Mouse (Mus musculus): ENCODE data around the gene Tmcc3. TPM values are rescaled to one million over a fixed set of nuclear protein-coding genes. Genes with fewer than 3 reads are reported as not detected.

Gene Tmcc3
- polyA plus RNA-seq, 1 experiment from 2014 or later, result 2.8 TPM

GRCm38 (mm10) chr10:94389219-94389618 is 77.5 kb downstream of the Tmcc3 start:
- no peak for DNase-seq (ENCODE audit: low spot score)
- 86% methylated on average over 6 of the region's 6 CpGs for WGBS

GRCm38 (mm10) chr10:94391049-94391448 is 79.3 kb downstream of the Tmcc3 start:
- Histone ChIP-seq H3K9ac (ENCODE audit: low read length) (no peak overlapping the region), H3K9me3 (ENCODE audit: control insufficient read depth, low read length) (peaks cover 4% of the 10 kb centered on the region; the same call in 1 of the 2 replicates), H3K4me1 (replicated peaks; ENCODE audit: control insufficient read depth, insufficient read depth, low read length) (no peaks in the 10 kb centered on the region), H3K27me3 (ENCODE audit: control insufficient read depth, insufficient read depth, low read length) (no peaks in the 10 kb centered on the region), H3K4me2 (ENCODE audit: low read depth, low read length, severe bottlenecking) (no peak overlapping the region), H3K36me3 (ENCODE audit: control insufficient read depth, insufficient read depth, low read length) (no peaks in the 10 kb centered on the region), H3K4me3 (ENCODE audit: low read depth, low read length) (no peak overlapping the region), H3K27ac (ENCODE audit: low read depth, low read length) (no peak overlapping the region)
- ATAC-seq (replicated peaks; ENCODE audit: low FRiP score) (no peak), DNase-seq (ENCODE audit: low spot score) (no peak)
- WGBS, result 85% methylated on average over 5 of the region's 5 CpGs

More at GRCm38 (mm10) chr10:94389219-94389618, 77.5 kb downstream of the Tmcc3 start:
- Histone ChIP-seq H3K27me3 (ENCODE audit: control insufficient read depth, insufficient read depth, low read length) (no peaks in the 10 kb centered on the region), H3K4me3 (ENCODE audit: low read depth, low read length) (no peak overlapping the region), H3K4me1 (replicated peaks; ENCODE audit: control insufficient read depth, insufficient read depth, low read length) (no peaks in the 10 kb centered on the region), H3K4me2 (ENCODE audit: low read depth, low read length, severe bottlenecking) (no peak overlapping the region), H3K9me3 (ENCODE audit: control insufficient read depth, low read length) (peaks cover 16% of the 10 kb centered on the region), H3K9ac (ENCODE audit: low read length) (no peak overlapping the region), H3K27ac (ENCODE audit: low read depth, low read length) (no peak overlapping the region), H3K36me3 (ENCODE audit: control insufficient read depth, insufficient read depth, low read length) (no peaks in the 10 kb centered on the region)
- no peak for ATAC-seq (replicated peaks; ENCODE audit: low FRiP score)

GRCm38 (mm10) chr10:94394286-94394685 is 82.5 kb downstream of the Tmcc3 start:
- Histone ChIP-seq H3K4me1 (replicated peaks; ENCODE audit: control insufficient read depth, insufficient read depth, low read length) (no peaks in the 10 kb centered on the region), H3K27me3 (ENCODE audit: control insufficient read depth, insufficient read depth, low read length) (no peaks in the 10 kb centered on the region), H3K4me2 (ENCODE audit: low read depth, low read length, severe bottlenecking) (no peak overlapping the region), H3K36me3 (ENCODE audit: control insufficient read depth, insufficient read depth, low read length) (no peaks in the 10 kb centered on the region), H3K27ac (ENCODE audit: low read depth, low read length) (no peak overlapping the region), H3K9ac (ENCODE audit: low read length) (no peak overlapping the region), H3K9me3 (ENCODE audit: control insufficient read depth, low read length) (no peaks in the 10 kb centered on the region), H3K4me3 (ENCODE audit: low read depth, low read length) (no peak overlapping the region)
- no peak for DNase-seq (ENCODE audit: low spot score)
- ATAC-seq (replicated peaks; ENCODE audit: low FRiP score), result no peak

- DNase-seq (ENCODE audit: low spot score), result no peak
Measured at GRCm38 (mm10) chr10:94397833-94398596, 86.3 kb downstream of the Tmcc3 start.

GRCm38 (mm10) chr10:94400895-94401294 is 89.1 kb downstream of the Tmcc3 start:
- Histone ChIP-seq H3K36me3 (ENCODE audit: control insufficient read depth, insufficient read depth, low read length) (no peaks in the 10 kb centered on the region), H3K9me3 (ENCODE audit: control insufficient read depth, low read length) (no peaks in the 10 kb centered on the region), H3K4me1 (replicated peaks; ENCODE audit: control insufficient read depth, insufficient read depth, low read length) (no peaks in the 10 kb centered on the region), H3K27ac (ENCODE audit: low read depth, low read length) (no peak overlapping the region), H3K27me3 (ENCODE audit: control insufficient read depth, insufficient read depth, low read length) (no peaks in the 10 kb centered on the region), H3K9ac (ENCODE audit: low read length) (no peak overlapping the region), H3K4me2 (ENCODE audit: low read depth, low read length, severe bottlenecking) (no peak overlapping the region), H3K4me3 (ENCODE audit: low read depth, low read length) (no peak overlapping the region)
- ATAC-seq (replicated peaks; ENCODE audit: low FRiP score) (no peak), DNase-seq (ENCODE audit: low spot score) (no peak)
- WGBS, result 87% methylated on average over 8 of the region's 8 CpGs

More at GRCm38 (mm10) chr10:94397833-94398596, 86.3 kb downstream of the Tmcc3 start:
- no peak overlapping the region for H3K9ac ChIP-seq (ENCODE audit: low read length)
- H3K27ac ChIP-seq (ENCODE audit: low read depth, low read length), result no peak overlapping the region
- 84% methylated on average over 11 of the region's 11 CpGs for WGBS
- H3K36me3 ChIP-seq (ENCODE audit: control insufficient read depth, insufficient read depth, low read length), result no peaks in the 10 kb centered on the region
- ATAC-seq (replicated peaks; ENCODE audit: low FRiP score), result no peak
- no peak overlapping the region for H3K4me2 ChIP-seq (ENCODE audit: low read depth, low read length, severe bottlenecking)
- H3K4me1 ChIP-seq (replicated peaks; ENCODE audit: control insufficient read depth, insufficient read depth, low read length), result no peaks in the 10 kb centered on the region
- no peaks in the 10 kb centered on the region for H3K9me3 ChIP-seq (ENCODE audit: control insufficient read depth, low read length)
- H3K27me3 ChIP-seq (ENCODE audit: control insufficient read depth, insufficient read depth, low read length), result no peaks in the 10 kb centered on the region
- no peak overlapping the region for H3K4me3 ChIP-seq (ENCODE audit: low read depth, low read length)

GRCm38 (mm10) chr10:94405456-94405855 is 93.7 kb downstream of the Tmcc3 start:
- no peak for ATAC-seq (replicated peaks; ENCODE audit: low FRiP score)
- H3K4me2 ChIP-seq (ENCODE audit: low read depth, low read length, severe bottlenecking), result no peak overlapping the region
- no peaks in the 10 kb centered on the region for H3K36me3 ChIP-seq (ENCODE audit: control insufficient read depth, insufficient read depth, low read length)
- 74% methylated on average over 3 of the region's 3 CpGs for WGBS
- H3K9me3 ChIP-seq (ENCODE audit: control insufficient read depth, low read length), result no peaks in the 10 kb centered on the region
- no peaks in the 10 kb centered on the region for H3K27me3 ChIP-seq (ENCODE audit: control insufficient read depth, insufficient read depth, low read length)
- H3K9ac ChIP-seq (ENCODE audit: low read length), result no peak overlapping the region
- no peak overlapping the region for H3K27ac ChIP-seq (ENCODE audit: low read depth, low read length)
- no peak for DNase-seq (ENCODE audit: low spot score)
- H3K4me3 ChIP-seq (ENCODE audit: low read depth, low read length), result no peak overlapping the region
- no peaks in the 10 kb centered on the region for H3K4me1 ChIP-seq (replicated peaks; ENCODE audit: control insufficient read depth, insufficient read depth, low read length)

- H3K4me2 ChIP-seq (ENCODE audit: low read depth, low read length, severe bottlenecking), result no peak overlapping the region
- H3K9ac ChIP-seq (ENCODE audit: low read length), result no peak overlapping the region
- WGBS, result 90% methylated on average over 7 of the region's 7 CpGs
- H3K4me3 ChIP-seq (ENCODE audit: low read depth, low read length), result no peak overlapping the region
- H3K4me1 ChIP-seq (replicated peaks; ENCODE audit: control insufficient read depth, insufficient read depth, low read length), result no peaks in the 10 kb centered on the region
- H3K27ac ChIP-seq (ENCODE audit: low read depth, low read length), result no peak overlapping the region
- DNase-seq (ENCODE audit: low spot score) (no peak), ATAC-seq (replicated peaks; ENCODE audit: low FRiP score) (no peak)
- H3K9me3 ChIP-seq (ENCODE audit: control insufficient read depth, low read length), result no peaks in the 10 kb centered on the region
- no peaks in the 10 kb centered on the region for H3K27me3 ChIP-seq (ENCODE audit: control insufficient read depth, insufficient read depth, low read length)
- no peaks in the 10 kb centered on the region for H3K36me3 ChIP-seq (ENCODE audit: control insufficient read depth, insufficient read depth, low read length)
Measured at GRCm38 (mm10) chr10:94406821-94407220, 95.1 kb downstream of the Tmcc3 start.

- H3K27me3 ChIP-seq (ENCODE audit: control insufficient read depth, insufficient read depth, low read length), result no peaks in the 10 kb centered on the region
- H3K27ac ChIP-seq (ENCODE audit: low read depth, low read length), result no peak overlapping the region
- no peaks in the 10 kb centered on the region for H3K36me3 ChIP-seq (ENCODE audit: control insufficient read depth, insufficient read depth, low read length)
- WGBS, result 31% methylated on average over 22 of the region's 22 CpGs
- H3K9ac ChIP-seq (ENCODE audit: low read length), result peak overlapping the region; percentile 28; the same call in 1 of the 2 replicates
- 0 out of 2 replicates have a peak overlapping the region, but pooled peaks have one; percentile 9 for H3K4me3 ChIP-seq (ENCODE audit: low read depth, low read length)
- peak; percentile 82 for DNase-seq (ENCODE audit: low spot score)
- H3K4me2 ChIP-seq (ENCODE audit: low read depth, low read length, severe bottlenecking), result peak overlapping the region; percentile 41
- ATAC-seq (replicated peaks; ENCODE audit: low FRiP score), result peak; percentile 77
- no peaks in the 10 kb centered on the region for H3K9me3 ChIP-seq (ENCODE audit: control insufficient read depth, low read length)
- no peaks in the 10 kb centered on the region; the same call in 1 of the 2 replicates for H3K4me1 ChIP-seq (replicated peaks; ENCODE audit: control insufficient read depth, insufficient read depth, low read length)
Measured at GRCm38 (mm10) chr10:94408356-94409146, 96.8 kb downstream of the Tmcc3 start.

Data from forebrain, embryonic 11.5 days (tissue).